In the genomic region with DNA sequence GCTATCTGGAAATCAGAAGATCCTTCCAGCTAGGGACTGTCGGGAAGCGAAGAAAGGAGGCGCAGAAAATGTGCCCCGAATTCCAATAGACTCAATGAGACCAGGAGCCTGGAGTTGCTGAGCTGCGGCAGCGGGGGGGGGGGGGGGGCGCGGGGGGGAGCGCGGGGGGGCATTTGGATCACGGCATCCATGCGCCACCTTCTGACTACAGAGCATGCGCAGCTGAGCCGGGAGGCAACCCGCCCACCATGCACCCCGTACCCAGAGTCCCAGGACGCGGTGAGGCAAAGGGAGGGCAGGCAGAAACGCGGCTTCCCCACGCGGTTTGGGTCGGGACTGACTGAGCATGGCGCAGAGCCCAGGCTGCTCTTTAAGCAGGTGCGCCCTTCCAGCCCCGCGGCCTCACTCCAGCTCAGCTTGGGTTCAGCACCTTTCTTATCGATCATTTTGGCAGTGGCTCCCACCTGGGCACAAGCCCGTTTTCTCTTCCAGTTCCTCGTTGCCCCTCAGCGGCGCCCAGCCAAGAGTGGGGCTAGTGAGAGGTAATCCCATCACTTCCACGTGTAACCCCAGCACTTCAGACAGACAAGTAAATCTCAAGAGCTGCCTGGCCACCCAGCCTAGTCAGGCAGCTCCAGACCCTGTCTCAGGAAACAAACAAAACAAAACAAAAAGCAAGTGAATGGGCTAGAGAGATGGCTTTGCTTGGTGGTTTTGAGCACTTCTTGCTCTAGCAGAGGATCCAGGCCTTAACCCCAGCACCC, we compare ENCODE assay signal across 8 mouse cellular contexts. TPM values are rescaled to one million over a fixed set of nuclear protein-coding genes. Genes with fewer than 3 reads are reported as not detected.
DNase-seq lines count a peak whose midpoint lies in the region; ATAC-seq and TF ChIP-seq lines count a peak whose summit lies in the region.

No protein-coding gene starts in this region.

- peaks cover 7% of the 10 kb centered on the region; the same call in 1 of the 2 replicates for H3K4me1 ChIP-seq in heart, embryonic 13.5 days
- no peaks in the 10 kb centered on the region for H3K4me1 ChIP-seq in kidney, postnatal 0 days (replicated peaks; ENCODE audit: insufficient read depth, low read length)
- H3K4me1 ChIP-seq in liver, embryonic 13.5 days (replicated peaks): peaks cover 4% of the 10 kb centered on the region; the same call in 1 of the 2 replicates
- no peaks in the 10 kb centered on the region; the same call in 1 of the 2 replicates for H3K4me1 ChIP-seq in thymus, adult 2 months (replicated peaks; ENCODE audit: control insufficient read depth, insufficient read depth, low read length)

- peak overlapping the region; percentile 59 for H3K4me3 ChIP-seq in heart, embryonic 13.5 days
- H3K4me3 ChIP-seq in kidney, postnatal 0 days (replicated peaks; ENCODE audit: low read depth, low read length): peak overlapping the region; percentile 33
- peak overlapping the region; percentile 44 for H3K4me3 ChIP-seq in liver, embryonic 13.5 days (replicated peaks)
- H3K4me3 ChIP-seq in thymus, adult 2 months (ENCODE audit: control insufficient read depth, insufficient read depth, low read length): no peak overlapping the region; the same call in 1 of the 2 replicates

- no peaks in the 10 kb centered on the region for H3K9me3 ChIP-seq in heart, embryonic 13.5 days
- H3K9me3 ChIP-seq in kidney, postnatal 0 days (replicated peaks; ENCODE audit: low read length): no peaks in the 10 kb centered on the region
- H3K9me3 ChIP-seq in liver, embryonic 13.5 days (replicated peaks): no peaks in the 10 kb centered on the region

- peak; percentile 76 to 79 for DNase-seq in adrenal gland, adult (ENCODE audit: inconsistent age in 2 of 2, low spot score in 1 of 2)
- DNase-seq in adrenal gland, adult 8-10 months: no peak
- DNase-seq in embryo, embryonic 9.5 days (ENCODE audit: extremely low spot score): peak; percentile 81
- DNase-seq in kidney, postnatal 0 days (ENCODE audit: low spot score): peak; percentile 65
- DNase-seq in liver, embryonic 13.5 days: no peak
- DNase-seq in neural tube, embryonic 10.5 days (ENCODE audit: extremely low spot score, low spot score): peak; percentile 78
- DNase-seq in thymus, adult 2 months: peak; percentile 35

- no peak for ATAC-seq in heart, embryonic 13.5 days (ENCODE audit: extremely low read depth, insufficient number of reproducible peaks, low FRiP score, low TSS enrichment)
- peak; percentile 54 for ATAC-seq in kidney, postnatal 0 days (replicated peaks; ENCODE audit: low FRiP score, low read depth)
- ATAC-seq in liver, embryonic 13.5 days (ENCODE audit: low read depth): 0 out of 2 replicates have a peak, but pooled peaks have one; percentile 34

- peak overlapping the region; percentile 87 for H3K4me2 ChIP-seq in heart, embryonic 13.5 days
- H3K4me2 ChIP-seq in kidney, postnatal 0 days (ENCODE audit: low read length): peak overlapping the region; percentile 71
- H3K4me2 ChIP-seq in liver, embryonic 13.5 days: peak overlapping the region; percentile 63

- H3K27me3 ChIP-seq in heart, embryonic 13.5 days (replicated peaks): no peaks in the 10 kb centered on the region
- no peaks in the 10 kb centered on the region for H3K27me3 ChIP-seq in kidney, postnatal 0 days (ENCODE audit: insufficient read depth, low read length)
- peaks cover 21% of the 10 kb centered on the region for H3K27me3 ChIP-seq in liver, embryonic 13.5 days
- H3K27me3 ChIP-seq in thymus, adult 2 months (ENCODE audit: control insufficient read depth, insufficient read depth, low read length): no peaks in the 10 kb centered on the region

- H3K9ac ChIP-seq in heart, embryonic 13.5 days: peak overlapping the region; percentile 81
- H3K9ac ChIP-seq in kidney, postnatal 0 days (ENCODE audit: low read depth, low read length): peak overlapping the region; percentile 40; the same call in 1 of the 2 replicates
- H3K9ac ChIP-seq in liver, embryonic 13.5 days: peak overlapping the region; percentile 42

- WGBS in heart, embryonic 13.5 days: 2% methylated on average over 28 of the region's 33 CpGs
- 1% methylated on average over 31 of the region's 33 CpGs for WGBS in kidney, postnatal 0 days
- 3% methylated on average over 29 of the region's 33 CpGs for WGBS in liver, embryonic 13.5 days (ENCODE audit: insufficient replicate concordance)
- WGBS in thymus, adult 2 months: 4% methylated on average over 28 of the region's 33 CpGs

- H3K27ac ChIP-seq in heart, embryonic 13.5 days (replicated peaks): peak overlapping the region; percentile 55
- peak overlapping the region; percentile 25; the same call in 1 of the 2 replicates for H3K27ac ChIP-seq in kidney, postnatal 0 days
- H3K27ac ChIP-seq in liver, embryonic 13.5 days: no peak overlapping the region
- H3K27ac ChIP-seq in thymus, adult 2 months (ENCODE audit: control insufficient read depth, insufficient read depth, low read length): no peak overlapping the region

- H3K36me3 ChIP-seq in heart, embryonic 13.5 days: no peaks in the 10 kb centered on the region
- H3K36me3 ChIP-seq in kidney, postnatal 0 days (ENCODE audit: insufficient read depth, low read length): no peaks in the 10 kb centered on the region
- no peaks in the 10 kb centered on the region for H3K36me3 ChIP-seq in liver, embryonic 13.5 days
- H3K36me3 ChIP-seq in thymus, adult 2 months (ENCODE audit: control insufficient read depth, insufficient read depth, low read length): no peaks in the 10 kb centered on the region

- TF ChIP-seq CTCF in kidney, postnatal 0 days (IDR thresholded peaks at IDR 0.05; ENCODE audit: low read depth): no peak
- TF ChIP-seq CTCF in thymus, adult 2 months (IDR thresholded peaks at IDR 0.05; ENCODE audit: borderline replicate concordance, control insufficient read depth, extremely low read depth, insufficient read depth, low read length, poor library complexity): no peak

- TF ChIP-seq POLR2A in thymus, adult 2 months (IDR thresholded peaks at IDR 0.05; ENCODE audit: control insufficient read depth, extremely low read depth, insufficient read depth, low read length, poor library complexity): no peak

RNA-seq across cellular contexts. Expression of a gene that starts 21.5 kb away (rescaled TPM):
- 100 to 1,000 TPM; 232 to 294 (median 272) TPM for total RNA-seq in adrenal gland, adult 8-10 months (2022)
- polyA plus RNA-seq in heart, embryonic 13.5 days (2015; fragmentation: Nextera tagmentation; extraction: Ambion mirVana): 65.7 and 72.3 TPM in 2 replicates
- 96.1 and 102 TPM in 2 replicates for polyA plus RNA-seq in kidney, postnatal 0 days (2015; fragmentation: Nextera tagmentation; extraction: Ambion mirVana)
- polyA plus RNA-seq in liver, embryonic 13.5 days (2015; fragmentation: Nextera tagmentation; extraction: Ambion mirVana): 67.5 and 79.6 TPM in 2 replicates
- polyA plus RNA-seq in thymus, adult 2 months (2012; rRNA removed): 99.3 and 108 TPM in 2 replicates

RNA-seq across cellular contexts. Expression of a gene that starts 24.1 kb away (rescaled TPM):
- 1 to 10 TPM; 1.3 to 2.4 (median 1.9) TPM for total RNA-seq in adrenal gland, adult 8-10 months (2022)
- polyA plus RNA-seq in heart, embryonic 13.5 days (2015; fragmentation: Nextera tagmentation; extraction: Ambion mirVana): 34.6 and 36.0 TPM in 2 replicates
- 252 and 256 TPM in 2 replicates for polyA plus RNA-seq in kidney, postnatal 0 days (2015; fragmentation: Nextera tagmentation; extraction: Ambion mirVana)
- polyA plus RNA-seq in liver, embryonic 13.5 days (2015; fragmentation: Nextera tagmentation; extraction: Ambion mirVana): 81.8 and 85.0 TPM in 2 replicates
- 197 and 219 TPM in 2 replicates for polyA plus RNA-seq in thymus, adult 2 months (2012; rRNA removed)

RNA-seq across cellular contexts. Expression of a gene that starts 47.8 kb away (rescaled TPM):
- total RNA-seq in adrenal gland, adult 8-10 months (2022): 1 to 10 TPM in 2 of 4 experiments, under 1 TPM in 2; 0.49 to 1.3 (median 0.77) TPM
- polyA plus RNA-seq in heart, embryonic 13.5 days (2015; fragmentation: Nextera tagmentation; extraction: Ambion mirVana): 21.7 and 24.9 TPM in 2 replicates
- polyA plus RNA-seq in kidney, postnatal 0 days (2015; fragmentation: Nextera tagmentation; extraction: Ambion mirVana): 305 and 333 TPM in 2 replicates
- polyA plus RNA-seq in liver, embryonic 13.5 days (2015; fragmentation: Nextera tagmentation; extraction: Ambion mirVana): 89.5 and 107 TPM in 2 replicates
- 220 and 270 TPM in 2 replicates for polyA plus RNA-seq in thymus, adult 2 months (2012; rRNA removed)

RNA-seq across cellular contexts. Expression of a gene that starts 48.1 kb away (rescaled TPM):
- 100 to 1,000 TPM in 2 of 4 experiments, 10 to 100 TPM in 2; 77.5 to 129 (median 107) TPM for total RNA-seq in adrenal gland, adult 8-10 months (2022)
- 26.3 and 32.5 TPM in 2 replicates for polyA plus RNA-seq in heart, embryonic 13.5 days (2015; fragmentation: Nextera tagmentation; extraction: Ambion mirVana)
- 34.4 and 35.8 TPM in 2 replicates for polyA plus RNA-seq in kidney, postnatal 0 days (2015; fragmentation: Nextera tagmentation; extraction: Ambion mirVana)
- 4.4 and 5.0 TPM in 2 replicates for polyA plus RNA-seq in liver, embryonic 13.5 days (2015; fragmentation: Nextera tagmentation; extraction: Ambion mirVana)
- 15.9 and 26.4 TPM in 2 replicates for polyA plus RNA-seq in thymus, adult 2 months (2012; rRNA removed)

Comparison
In these comparisons a context has a peak if more than half of its experiments do, and no peak if none do; other contexts are left out.
1. DNase-seq: peak in adrenal gland, adult (2 of 2), embryo, embryonic 9.5 days (single experiment), kidney, postnatal 0 days (single experiment), neural tube, embryonic 10.5 days (single experiment) and thymus, adult 2 months (single experiment); none in adrenal gland, adult 8-10 months (single experiment) and liver, embryonic 13.5 days (single experiment).
2. H3K27ac ChIP-seq: peak in heart, embryonic 13.5 days (single experiment) and kidney, postnatal 0 days (single experiment); none in liver, embryonic 13.5 days (single experiment) and thymus, adult 2 months (single experiment).
3. Peak in every context shown above with its lines, with median percentiles within 50 percentile points of each other: H3K4me2 ChIP-seq and H3K9ac ChIP-seq.